Mouse (Mus musculus) lung, embryonic 14.5 days (tissue): ENCODE data around the gene Mvb12a. TPM values are rescaled to one million over a fixed set of nuclear protein-coding genes. Genes with fewer than 3 reads are reported as not detected.
A peak's percentile ranks its signal among the peaks of the same experiment; 100 is the strongest.

ENCODE experiments used
- ATAC-seq: fragments of 200-750 bp; cut with Nextera tagmentation; 2 replicates; pipeline ENCODE4 v1.8.0; 2017; ENCODE audit warnings: mild to moderate bottlenecking, moderate TSS enrichment, moderate library complexity; ENCODE audit not compliant: insufficient read depth
- DNase-seq: peaks from one replicate; pipeline ENCODE4 v3.0.0-alpha.2; 2015
- H3K27ac ChIP-seq: fragments of 300-500 bp; sonication (generic); 2 replicates; pipeline ENCODE4 v1.5.1; 2014; ENCODE audit warnings: low read depth, mild to moderate bottlenecking, moderate library complexity
- H3K27me3 ChIP-seq: fragments of 300-500 bp; sonication (generic); 2 replicates; pipeline ENCODE4 v1.6.1; 2014; ENCODE audit warnings: low read length, control low read depth; ENCODE audit not compliant: insufficient read depth
- H3K36me3 ChIP-seq: fragments of 300-500 bp; sonication (generic); 2 replicates; pipeline ENCODE4 v1.6.1; 2014; ENCODE audit warnings: control low read depth; ENCODE audit not compliant: insufficient read depth
- H3K4me1 ChIP-seq: fragments of 300-500 bp; sonication (generic); 2 replicates; pipeline ENCODE4 v1.6.1; 2014; ENCODE audit warnings: antibody characterized with exemption, control low read depth; ENCODE audit not compliant: insufficient read depth
- H3K4me2 ChIP-seq: fragments of 300-500 bp; sonication (generic); 2 replicates; pipeline ENCODE4 v1.6.1; 2014; ENCODE audit warnings: mild to moderate bottlenecking
- H3K4me3 ChIP-seq: fragments of 300-500 bp; sonication (generic); 2 replicates; pipeline ENCODE4 v1.5.1; 2014; ENCODE audit warnings: low read depth, low read length
- H3K9ac ChIP-seq: fragments of 300-500 bp; sonication (generic); 2 replicates; pipeline ENCODE4 v1.6.1; 2014
- H3K9me3 ChIP-seq: fragments of 300-500 bp; sonication (generic); 2 replicates; pipeline ENCODE4 v1.6.1; 2016; ENCODE audit warnings: low read depth, low read length, control low read depth
- CTCF ChIP-seq: IDR thresholded peaks from 2 replicates; pipeline ENCODE4 v1.5.1; 2016; ENCODE audit warnings: antibody characterized with exemption, low read depth
- WGBS: fragments of 180-500 bp; shearing (Covaris S2); extraction: QIAGEN DNeasy Blood & Tissue Kit; methylation state at CpG from one replicate; pipeline ENCODE4 v1.1.7; 2014; 5-methylcytosine and 5-hydroxymethylcytosine counted together
- polyA plus RNA-seq: library from polyadenylated mRNA; unstranded; fragments of >200 nt; fragmentation: Nextera tagmentation; extraction: Ambion mirVana; gene quantifications from 2 replicates; pipeline ENCODE4 v1.2.1, GENCODE M21; 2014

Mvb12a gene
- polyA plus RNA-seq, 1 experiment from 2014 or later: 106 TPM

GRCm38 (mm10) chr8:71577856-71578387, 35.2 kb downstream of the Mvb12a start:
- Histone ChIP-seq H3K4me2 (no peak overlapping the region), H3K36me3 (peaks cover 14% of the 10 kb centered on the region; the same call in 1 of the 2 replicates), H3K4me3 (no peak overlapping the region), H3K27ac (no peak overlapping the region), H3K4me1 (no peaks in the 10 kb centered on the region), H3K9ac (no peak overlapping the region), H3K9me3 (no peaks in the 10 kb centered on the region), H3K27me3 (no peaks in the 10 kb centered on the region)
- TF ChIP-seq CTCF: no peak
- WGBS: 64% methylated on average over 4 of the region's 4 CpGs
- DNase-seq (no peak), ATAC-seq (no peak)

DNA sequence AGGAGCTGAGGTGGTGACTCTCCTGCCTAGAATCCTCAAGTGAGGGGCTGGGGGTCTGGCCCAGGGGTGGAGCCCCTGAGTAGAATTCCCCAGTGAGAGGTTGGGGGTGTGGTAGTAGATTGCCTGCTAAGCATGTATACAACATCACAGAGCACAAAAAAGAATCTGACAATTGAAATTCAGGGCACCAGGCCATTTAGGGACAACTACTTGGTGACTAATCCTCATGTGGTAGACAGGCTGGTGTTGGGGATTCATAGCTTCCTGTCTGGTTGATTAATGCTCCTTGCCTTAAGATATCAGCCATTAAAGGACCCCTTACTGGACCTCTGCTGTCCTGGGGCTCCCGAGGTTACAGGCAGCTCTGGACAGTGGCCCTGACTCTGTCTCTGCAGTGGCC, 36.3 kb downstream of the Mvb12a start:
- Histone ChIP-seq H3K27me3 (no peaks in the 10 kb centered on the region), H3K36me3 (peaks cover 14% of the 10 kb centered on the region; the same call in 1 of the 2 replicates), H3K4me3 (no peak overlapping the region), H3K9ac (no peak overlapping the region), H3K4me1 (no peaks in the 10 kb centered on the region), H3K9me3 (no peaks in the 10 kb centered on the region), H3K27ac (no peak overlapping the region), H3K4me2 (no peak overlapping the region)
- no peak for TF ChIP-seq CTCF
- ATAC-seq (no peak), DNase-seq (no peak)
- 52% methylated on average over 1 of the region's 1 CpGs for whole genome bisulfite sequencing

DNA sequence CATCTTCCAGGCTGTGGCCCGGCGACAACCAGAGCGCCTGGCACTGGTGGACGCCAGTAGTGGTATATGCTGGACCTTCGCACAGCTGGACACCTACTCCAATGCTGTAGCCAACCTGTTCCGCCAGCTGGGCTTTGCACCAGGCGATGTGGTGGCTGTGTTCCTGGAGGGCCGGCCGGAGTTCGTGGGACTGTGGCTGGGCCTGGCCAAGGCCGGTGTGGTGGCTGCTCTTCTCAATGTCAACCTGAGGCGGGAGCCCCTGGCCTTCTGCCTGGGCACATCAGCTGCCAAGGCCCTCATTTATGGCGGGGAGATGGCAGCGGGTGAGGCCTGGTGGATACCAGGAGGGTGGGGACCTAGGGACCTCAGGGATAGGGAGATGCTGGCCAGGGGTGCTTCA, 36.8 kb downstream of the Mvb12a start:
- no peak for DNase-seq
- TF ChIP-seq CTCF: no peak
- ATAC-seq: no peak
- no peaks in the 10 kb centered on the region for H3K4me1 ChIP-seq
- no peak overlapping the region for H3K27ac ChIP-seq
- peaks cover 17% of the 10 kb centered on the region; the same call in 1 of the 2 replicates for H3K36me3 ChIP-seq
- no peak overlapping the region for H3K4me2 ChIP-seq
- H3K9ac ChIP-seq: no peak overlapping the region
- H3K9me3 ChIP-seq: no peaks in the 10 kb centered on the region
- no peaks in the 10 kb centered on the region for H3K27me3 ChIP-seq
- H3K4me3 ChIP-seq: no peak overlapping the region
- WGBS: 88% methylated on average over 14 of the region's 14 CpGs

DNA sequence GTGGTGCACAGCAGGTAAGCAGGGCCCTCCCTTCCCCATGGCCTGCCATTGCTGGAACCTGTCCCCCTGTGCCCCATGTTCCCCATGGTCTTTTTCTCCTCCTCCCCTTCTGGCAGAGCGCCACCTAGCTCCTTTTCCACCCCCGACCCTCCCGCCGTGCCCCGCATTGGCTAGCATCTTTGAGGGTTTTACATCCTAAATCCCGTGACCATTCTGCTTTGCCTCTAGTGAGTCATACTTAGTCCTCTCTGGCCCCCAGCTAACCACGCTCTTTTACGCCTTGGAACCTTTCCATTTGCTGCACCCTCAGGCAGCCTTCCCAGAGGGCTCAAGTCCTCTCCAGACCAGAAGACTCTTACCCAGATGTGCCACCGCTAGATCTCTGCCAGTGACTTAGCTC, 37.5 kb downstream of the Mvb12a start:
- H3K27me3 ChIP-seq: no peaks in the 10 kb centered on the region
- no peak overlapping the region for H3K4me3 ChIP-seq
- peaks cover 18% of the 10 kb centered on the region; the same call in 1 of the 2 replicates for H3K36me3 ChIP-seq
- no peak for DNase-seq
- 39% methylated on average over 9 of the region's 9 CpGs for WGBS
- H3K9me3 ChIP-seq: no peaks in the 10 kb centered on the region
- no peak for TF ChIP-seq CTCF
- H3K4me2 ChIP-seq: no peak overlapping the region
- H3K4me1 ChIP-seq: no peaks in the 10 kb centered on the region
- 0 out of 2 replicates have a peak, but pooled peaks have one; percentile 19 for ATAC-seq
- no peak overlapping the region for H3K9ac ChIP-seq
- no peak overlapping the region for H3K27ac ChIP-seq

DNA sequence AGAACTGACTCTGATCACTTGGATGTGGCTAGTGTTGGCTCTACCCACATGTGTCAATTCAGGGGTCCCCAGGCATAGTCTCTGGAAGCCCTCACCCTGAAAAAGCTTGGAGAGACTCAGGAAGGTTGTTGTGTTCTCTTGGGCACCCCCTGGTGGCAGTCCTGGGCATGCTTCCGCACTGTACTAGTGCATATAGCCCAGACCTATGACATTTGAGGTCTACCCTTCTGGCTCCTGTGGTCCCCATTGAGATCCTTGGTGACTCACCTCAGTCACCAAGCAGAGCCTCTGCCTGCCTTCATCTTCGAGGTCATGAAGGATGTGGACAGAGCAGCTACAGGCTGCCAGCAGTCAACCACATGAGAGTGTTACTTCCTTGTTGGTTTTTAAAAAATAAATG, 44.2 kb downstream of the Mvb12a start:
- H3K36me3 ChIP-seq: peaks cover 13% of the 10 kb centered on the region; the same call in 1 of the 2 replicates
- 0 out of 2 replicates have a peak, but pooled peaks cover 3% of the 10 kb centered on the region for H3K4me1 ChIP-seq
- H3K4me2 ChIP-seq: no peak overlapping the region
- ATAC-seq (no peak), DNase-seq (peak; percentile 64)
- WGBS: 70% methylated on average over 2 of the region's 2 CpGs
- H3K4me3 ChIP-seq: no peak overlapping the region
- no peaks in the 10 kb centered on the region for H3K27me3 ChIP-seq
- peak; percentile 74 for TF ChIP-seq CTCF
- no peak overlapping the region for H3K9ac ChIP-seq
- no peak overlapping the region for H3K27ac ChIP-seq
- no peaks in the 10 kb centered on the region for H3K9me3 ChIP-seq

GRCm38 (mm10) chr8:71588762-71589161, 46.0 kb downstream of the Mvb12a start:
- ATAC-seq (no peak), DNase-seq (no peak)
- Histone ChIP-seq H3K27me3 (no peaks in the 10 kb centered on the region), H3K9ac (no peak overlapping the region), H3K4me2 (no peak overlapping the region), H3K36me3 (peaks cover 13% of the 10 kb centered on the region; the same call in 1 of the 2 replicates), H3K4me3 (no peak overlapping the region), H3K4me1 (0 out of 2 replicates have a peak, but pooled peaks cover 3% of the 10 kb centered on the region), H3K9me3 (no peaks in the 10 kb centered on the region), H3K27ac (no peak overlapping the region)
- TF ChIP-seq CTCF: no peak
- 63% methylated on average over 3 of the region's 3 CpGs for WGBS

DNA sequence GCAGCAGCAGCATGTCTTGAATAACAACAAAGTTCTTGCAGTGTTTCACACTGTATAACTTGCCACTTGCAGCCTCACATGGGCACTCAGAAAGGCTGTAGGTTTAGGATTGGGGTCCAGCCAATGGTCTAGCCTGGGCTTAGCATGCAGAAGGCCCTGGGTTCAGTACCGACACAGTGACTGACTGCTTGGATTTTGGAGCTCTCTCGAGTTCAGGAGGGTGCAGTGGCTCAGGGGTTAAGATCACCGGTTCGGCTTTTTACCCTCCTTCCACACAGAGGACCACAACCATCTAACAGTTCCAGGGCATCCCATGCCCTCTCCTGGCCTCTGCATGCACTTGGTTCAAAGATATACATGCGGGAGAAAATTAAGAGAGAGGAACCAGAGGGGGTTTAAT, 48.3 kb downstream of the Mvb12a start:
- H3K9ac ChIP-seq: peak overlapping the region; percentile 91
- no peaks in the 10 kb centered on the region for H3K27me3 ChIP-seq
- no peaks in the 10 kb centered on the region for H3K9me3 ChIP-seq
- peak overlapping the region; percentile 98; the same call in 1 of the 2 replicates for H3K27ac ChIP-seq
- H3K36me3 ChIP-seq: peaks cover 9% of the 10 kb centered on the region; the same call in 1 of the 2 replicates
- DNase-seq (no peak), ATAC-seq (no peak)
- peak overlapping the region; percentile 88 for H3K4me3 ChIP-seq
- H3K4me2 ChIP-seq: peak overlapping the region; percentile 98
- 0 out of 2 replicates have a peak, but pooled peaks cover 3% of the 10 kb centered on the region for H3K4me1 ChIP-seq
- 18% methylated on average over 5 of the region's 5 CpGs for WGBS
- no peak for TF ChIP-seq CTCF
